Mouse (Mus musculus) adrenal gland, postnatal 4 days (tissue): Measurements from ENCODE around the gene Smox. TPM values are rescaled to one million over a fixed set of nuclear protein-coding genes. Genes with fewer than 3 reads are reported as not detected.
A peak's percentile ranks its signal among the peaks of the same experiment; 100 is the strongest.

Experiments used
- DNase-seq, 2 experiments: peaks; one replicate each; pipeline ENCODE4 v3.0.0; 2021 to 2022; ENCODE audit warnings: low spot score in 2 of 2, mixed read lengths in 2 of 2
- total RNA-seq, 2 experiments: library from RNA; stranded (reverse); gene quantifications; 2 replicates each; pipeline ENCODE4 v1.2.3; 2021

The Smox gene
- total RNA-seq, 2 experiments from 2014 or later: 27.8 to 29.9 TPM

DNA sequence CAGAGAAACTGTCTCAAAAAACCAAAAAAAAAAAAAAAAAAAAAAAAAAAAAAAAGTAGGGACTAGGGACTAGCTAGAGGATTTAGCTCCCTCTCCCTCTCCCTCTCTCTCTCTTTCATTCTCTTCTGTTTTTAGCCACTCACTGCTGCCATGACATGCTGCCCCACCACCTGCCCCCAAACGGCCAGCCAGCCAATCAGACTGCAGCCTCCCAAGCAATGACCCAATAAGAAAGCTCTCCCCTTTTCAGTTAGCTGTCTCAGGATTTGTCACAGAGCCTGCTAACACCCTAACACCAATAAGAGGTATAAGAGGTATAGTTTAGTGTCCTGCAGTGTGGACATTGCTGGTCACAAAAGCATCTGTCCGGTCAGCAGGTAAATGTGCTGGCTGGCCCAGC lies 59.2 kb downstream of the Smox start:
- no peak for DNase-seq

DNA sequence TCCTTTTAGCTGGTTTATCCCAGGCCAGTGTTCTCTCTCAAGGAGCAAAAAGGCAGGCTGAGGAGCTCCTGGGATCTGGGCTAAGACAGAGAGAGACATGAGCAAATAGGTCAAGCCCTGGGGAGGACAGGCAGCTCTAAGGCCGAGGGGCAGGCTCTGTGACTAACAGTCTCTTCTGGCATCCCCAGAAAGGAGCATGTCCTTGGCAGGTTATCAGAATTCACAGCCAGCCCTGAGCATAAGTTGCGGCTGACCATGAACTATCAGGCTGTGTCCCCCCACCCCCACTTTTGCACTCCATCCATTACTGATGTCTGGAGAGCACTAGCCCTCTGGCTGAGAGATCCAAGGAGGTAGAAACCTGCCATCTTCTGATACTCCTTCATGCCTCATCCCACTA lies 59.6 kb downstream of the Smox start:
- no peak for DNase-seq

DNA sequence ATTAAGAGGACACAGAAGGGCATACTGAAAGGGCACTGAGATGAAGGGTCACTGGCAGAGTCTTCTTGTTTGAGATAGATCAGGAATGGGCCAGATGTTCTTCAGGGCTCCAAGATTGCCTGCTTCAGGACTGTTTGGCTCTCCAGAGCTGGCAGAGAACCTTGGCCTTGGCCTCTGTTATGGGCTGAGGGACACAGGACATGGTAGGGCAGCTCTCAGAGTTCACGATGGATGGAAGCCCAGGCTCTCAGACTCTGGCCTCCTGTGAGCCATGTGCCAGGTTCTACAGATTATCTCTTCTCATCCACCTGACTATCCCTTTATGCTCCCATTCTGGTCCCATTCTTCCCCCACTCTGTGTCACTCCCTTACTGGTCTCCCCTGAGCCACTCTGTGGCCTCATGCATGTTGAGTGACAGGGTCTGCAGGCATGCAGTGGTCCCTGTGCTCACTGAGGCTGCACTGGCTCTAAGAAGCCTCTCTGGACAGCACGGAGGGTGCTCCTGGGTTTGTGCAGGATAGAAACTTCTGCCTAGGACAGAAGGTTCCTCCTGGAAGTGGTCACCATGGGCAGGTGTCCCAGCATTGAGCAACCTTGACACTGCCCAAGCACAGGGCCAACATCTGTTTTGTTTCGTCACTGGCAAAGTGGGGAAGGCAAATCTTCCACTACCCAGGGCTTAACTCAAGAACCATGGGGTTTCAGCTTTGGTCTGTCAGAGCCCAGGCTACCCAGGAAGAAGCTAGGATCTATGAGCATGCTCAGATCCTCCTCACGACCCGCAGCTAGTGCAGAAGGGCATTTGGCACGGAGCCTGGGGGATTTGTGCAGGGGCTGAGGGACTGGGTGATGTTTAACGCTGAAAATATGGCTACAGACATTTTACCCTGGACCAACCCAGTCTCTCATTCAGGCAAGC lies 60.7 kb downstream of the Smox start:
- no peak for DNase-seq

- no peak for DNase-seq
Observed at GRCm38 (mm10) chr2:131552736-131553400, 61.6 kb downstream of the Smox start.

DNA sequence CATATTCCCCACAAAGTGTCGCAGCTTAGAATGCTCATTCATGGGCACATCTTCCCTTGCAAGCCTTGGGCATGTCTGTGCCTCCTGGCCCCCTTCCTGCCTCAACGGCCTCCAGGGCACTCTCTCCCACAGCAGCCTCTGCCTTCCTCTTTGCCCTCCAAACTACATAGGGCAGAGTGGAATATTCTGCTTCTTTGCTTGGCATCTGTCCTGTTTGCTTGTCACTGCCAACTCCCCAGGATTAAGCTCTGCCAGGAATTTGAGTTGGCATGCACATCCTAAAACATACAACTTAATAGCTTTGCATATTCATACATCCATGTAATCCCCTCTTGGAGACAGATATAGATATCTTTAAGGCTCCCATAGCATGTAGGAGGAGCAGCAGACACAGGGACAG lies 66.6 kb downstream of the Smox start:
- DNase-seq: no peak

DNA sequence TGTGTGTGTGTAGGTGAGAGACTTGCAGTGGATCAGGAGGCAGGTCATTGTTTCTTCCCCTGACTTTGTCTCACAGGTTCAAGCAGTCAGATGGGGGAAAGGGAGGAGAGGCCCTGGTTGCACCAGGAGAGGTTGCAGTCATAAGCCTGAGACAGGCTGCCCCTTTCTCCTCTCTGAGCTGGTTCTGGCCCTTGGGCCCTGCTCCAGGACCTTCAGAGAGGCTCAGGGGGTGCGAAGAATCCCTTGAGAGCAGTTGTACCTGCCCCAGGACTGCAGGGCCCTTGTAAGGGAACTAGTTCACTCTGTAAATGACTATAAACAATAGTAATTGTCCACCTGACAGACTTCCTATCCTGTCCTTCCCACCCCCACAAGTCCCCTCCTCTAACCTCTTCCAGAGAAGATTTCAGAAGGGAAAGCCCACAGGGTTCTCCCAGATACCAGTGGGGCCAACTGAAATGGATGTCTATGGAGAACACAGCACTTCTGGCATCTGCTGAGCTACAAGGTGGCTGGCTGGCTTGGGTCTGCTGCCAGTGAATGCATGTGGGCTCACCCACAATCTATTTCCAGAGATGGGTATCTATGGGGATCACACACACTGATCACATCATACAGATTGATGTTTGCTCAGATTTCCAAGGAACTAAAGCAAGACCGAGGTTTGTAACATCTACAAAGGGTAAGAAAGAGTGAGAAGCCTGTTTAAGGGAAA lies 69.1 kb downstream of the Smox start:
- no peak for DNase-seq

DNA sequence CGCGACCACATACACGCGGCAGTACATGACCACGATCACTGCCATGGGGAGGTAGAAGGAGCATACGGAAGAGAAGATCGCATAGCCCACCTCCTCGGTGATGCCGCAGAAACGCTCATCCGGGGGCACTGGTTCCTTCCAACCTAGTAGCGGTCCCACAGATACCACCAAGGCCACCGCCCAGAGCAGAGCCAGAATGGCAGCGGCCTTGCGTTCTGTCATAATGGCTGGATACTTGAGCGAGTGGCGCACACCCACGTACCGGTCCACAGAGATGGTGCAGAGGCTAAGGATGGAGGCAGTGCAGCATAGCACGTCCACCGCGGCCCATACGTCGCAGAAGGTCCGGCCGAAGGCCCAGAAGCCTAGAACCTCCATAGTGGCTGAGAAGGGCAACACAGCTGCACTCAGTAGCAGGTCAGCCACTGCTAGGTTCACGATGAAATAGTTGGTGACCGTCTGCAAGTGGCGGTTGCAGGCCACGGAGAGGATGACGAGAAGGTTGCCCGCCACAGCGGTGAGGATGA lies 70.1 kb downstream of the Smox start:
- DNase-seq: no peak

DNA sequence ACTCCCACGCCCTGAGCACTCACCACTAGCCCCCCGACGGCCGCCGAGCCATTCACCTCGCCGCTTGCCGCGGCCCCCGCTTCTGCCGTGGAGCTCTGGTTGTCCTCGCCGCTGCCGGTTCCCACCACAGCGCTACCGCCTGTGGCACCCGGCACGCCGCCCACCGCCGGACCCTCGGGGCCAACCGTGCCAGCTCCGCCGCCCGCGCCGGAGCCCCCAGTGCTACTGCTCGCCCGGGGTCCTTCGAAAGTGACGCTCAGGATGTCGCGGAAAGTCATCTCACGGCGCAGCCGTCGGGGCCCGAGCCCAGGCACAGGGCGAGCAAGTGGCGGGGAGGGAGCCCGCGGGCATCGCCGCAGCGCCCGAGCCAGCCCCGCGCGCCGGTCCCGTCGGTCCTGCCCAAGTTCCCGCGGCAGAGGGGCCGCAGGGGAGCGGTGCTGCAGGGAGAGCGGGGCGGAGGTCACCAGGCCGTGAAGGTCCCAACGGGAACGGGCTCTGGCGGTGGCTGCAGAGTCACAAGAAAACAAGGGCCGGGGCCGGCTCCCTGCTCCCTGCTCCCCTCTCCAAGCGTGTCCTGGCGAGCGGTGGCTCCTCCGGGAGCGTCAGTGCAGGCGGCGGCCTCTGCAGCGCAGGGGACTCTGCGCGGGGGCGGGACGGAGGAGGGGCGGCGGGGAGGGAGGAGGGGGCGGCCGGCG lies 70.7 kb downstream of the Smox start, which contains the start of gene Adra1d:
Adra1d (minus strand) TSS at position 393 of the 695 bp plus-strand sequence.
- no peak for DNase-seq

GRCm38 (mm10) chr2:131562586-131563122 lies 71.4 kb downstream of the Smox start:
- DNase-seq: peak; percentile 41 to 67

Other genes with a start within 250 kb of the Smox start
- gene Pank2, start 229.0 kb upstream of the Smox start, total RNA-seq: 10 to 100 TPM; 60.4 to 69.5 TPM
- 1 to 10 TPM; 9.4 to 9.7 TPM for gene Rnf24, start 138.6 kb upstream of the Smox start, total RNA-seq
- gene Adra1d, start 70.8 kb downstream of the Smox start, total RNA-seq: 10 to 100 TPM; 14.3 to 17.1 TPM